Mouse (Mus musculus) lung, embryonic 14.5 days (tissue): ENCODE data around the gene Nsmce3. TPM values are rescaled to one million over a fixed set of nuclear protein-coding genes. Genes with fewer than 3 reads are reported as not detected.
A peak's percentile ranks its signal among the peaks of the same experiment; 100 is the strongest.

ENCODE experiments used
- ATAC-seq: fragments of 200-750 bp; cut with Nextera tagmentation; 2 replicates; pipeline ENCODE4 v1.8.0; 2017; ENCODE audit warnings: mild to moderate bottlenecking, moderate TSS enrichment, moderate library complexity; ENCODE audit not compliant: insufficient read depth
- DNase-seq: peaks from one replicate; pipeline ENCODE4 v3.0.0-alpha.2; 2015
- H3K27ac ChIP-seq: fragments of 300-500 bp; sonication (generic); 2 replicates; pipeline ENCODE4 v1.5.1; 2014; ENCODE audit warnings: low read depth, mild to moderate bottlenecking, moderate library complexity
- H3K27me3 ChIP-seq: fragments of 300-500 bp; sonication (generic); 2 replicates; pipeline ENCODE4 v1.6.1; 2014; ENCODE audit warnings: low read length, control low read depth; ENCODE audit not compliant: insufficient read depth
- H3K36me3 ChIP-seq: fragments of 300-500 bp; sonication (generic); 2 replicates; pipeline ENCODE4 v1.6.1; 2014; ENCODE audit warnings: control low read depth; ENCODE audit not compliant: insufficient read depth
- H3K4me1 ChIP-seq: fragments of 300-500 bp; sonication (generic); 2 replicates; pipeline ENCODE4 v1.6.1; 2014; ENCODE audit warnings: antibody characterized with exemption, control low read depth; ENCODE audit not compliant: insufficient read depth
- H3K4me2 ChIP-seq: fragments of 300-500 bp; sonication (generic); 2 replicates; pipeline ENCODE4 v1.6.1; 2014; ENCODE audit warnings: mild to moderate bottlenecking
- H3K4me3 ChIP-seq: fragments of 300-500 bp; sonication (generic); 2 replicates; pipeline ENCODE4 v1.5.1; 2014; ENCODE audit warnings: low read depth, low read length
- H3K9ac ChIP-seq: fragments of 300-500 bp; sonication (generic); 2 replicates; pipeline ENCODE4 v1.6.1; 2014
- H3K9me3 ChIP-seq: fragments of 300-500 bp; sonication (generic); 2 replicates; pipeline ENCODE4 v1.6.1; 2016; ENCODE audit warnings: low read depth, low read length, control low read depth
- CTCF ChIP-seq: IDR thresholded peaks from 2 replicates; pipeline ENCODE4 v1.5.1; 2016; ENCODE audit warnings: antibody characterized with exemption, low read depth
- WGBS: fragments of 180-500 bp; shearing (Covaris S2); extraction: QIAGEN DNeasy Blood & Tissue Kit; methylation state at CpG from one replicate; pipeline ENCODE4 v1.1.7; 2014; 5-methylcytosine and 5-hydroxymethylcytosine counted together
- polyA plus RNA-seq: library from polyadenylated mRNA; unstranded; fragments of >200 nt; fragmentation: Nextera tagmentation; extraction: Ambion mirVana; gene quantifications from 2 replicates; pipeline ENCODE4 v1.2.1, GENCODE M21; 2014

Nsmce3 gene
- polyA plus RNA-seq, 1 experiment from 2014 or later, result 11.8 TPM

DNA sequence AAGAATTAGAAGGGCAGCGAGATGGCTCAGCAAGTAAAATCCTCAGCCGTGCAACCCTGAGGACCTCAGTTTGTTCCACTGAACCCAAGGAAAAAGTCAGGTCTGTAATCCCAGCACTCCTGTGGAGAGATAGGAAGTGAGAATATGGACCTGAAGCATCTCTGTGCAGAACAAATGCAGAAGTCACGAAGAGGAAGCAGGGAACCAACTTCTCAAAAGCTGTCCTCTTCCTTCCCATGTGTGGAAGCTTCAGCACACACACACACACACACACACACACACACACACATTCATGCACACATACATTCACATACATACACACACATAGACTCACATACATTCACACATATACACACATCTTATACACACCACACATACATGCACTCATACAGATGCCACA is 9.3 kb downstream of the Nsmce3 start:
- ATAC-seq (no peak), DNase-seq (no peak)
- Histone ChIP-seq H3K27me3 (no peaks in the 10 kb centered on the region), H3K36me3 (no peaks in the 10 kb centered on the region), H3K4me1 (no peaks in the 10 kb centered on the region), H3K4me2 (no peak overlapping the region), H3K27ac (no peak overlapping the region), H3K9ac (no peak overlapping the region), H3K9me3 (no peaks in the 10 kb centered on the region), H3K4me3 (no peak overlapping the region)
- no peak for TF ChIP-seq CTCF
- WGBS, result 75% methylated on average over 3 of the region's 3 CpGs

DNA sequence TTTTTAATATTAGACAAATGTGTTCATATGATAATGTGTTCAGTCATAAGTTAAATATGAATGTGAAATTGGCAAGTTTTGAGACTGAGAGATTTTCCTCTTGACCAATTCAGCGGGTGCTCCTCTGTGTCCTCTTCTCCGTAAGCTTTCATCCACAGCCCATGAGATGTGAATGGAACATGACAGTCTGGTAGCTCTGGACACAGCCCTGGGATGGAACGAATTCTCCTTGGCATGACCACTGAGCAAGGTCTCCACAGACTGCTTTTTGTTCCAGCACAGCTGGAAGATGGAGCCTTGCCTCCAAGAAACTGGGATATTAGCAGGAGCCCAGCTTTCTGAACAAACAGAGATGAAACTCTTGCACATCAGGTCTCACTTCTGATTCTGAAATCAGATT is 9.8 kb downstream of the Nsmce3 start:
- no peak overlapping the region for H3K9ac ChIP-seq
- no peak for ATAC-seq
- H3K36me3 ChIP-seq, result no peaks in the 10 kb centered on the region
- no peaks in the 10 kb centered on the region for H3K27me3 ChIP-seq
- 76% methylated on average over 3 of the region's 3 CpGs for WGBS
- no peak overlapping the region for H3K27ac ChIP-seq
- H3K4me3 ChIP-seq, result no peak overlapping the region
- H3K4me2 ChIP-seq, result no peak overlapping the region
- TF ChIP-seq CTCF, result no peak
- H3K9me3 ChIP-seq, result no peaks in the 10 kb centered on the region
- no peaks in the 10 kb centered on the region for H3K4me1 ChIP-seq
- DNase-seq, result no peak

DNA sequence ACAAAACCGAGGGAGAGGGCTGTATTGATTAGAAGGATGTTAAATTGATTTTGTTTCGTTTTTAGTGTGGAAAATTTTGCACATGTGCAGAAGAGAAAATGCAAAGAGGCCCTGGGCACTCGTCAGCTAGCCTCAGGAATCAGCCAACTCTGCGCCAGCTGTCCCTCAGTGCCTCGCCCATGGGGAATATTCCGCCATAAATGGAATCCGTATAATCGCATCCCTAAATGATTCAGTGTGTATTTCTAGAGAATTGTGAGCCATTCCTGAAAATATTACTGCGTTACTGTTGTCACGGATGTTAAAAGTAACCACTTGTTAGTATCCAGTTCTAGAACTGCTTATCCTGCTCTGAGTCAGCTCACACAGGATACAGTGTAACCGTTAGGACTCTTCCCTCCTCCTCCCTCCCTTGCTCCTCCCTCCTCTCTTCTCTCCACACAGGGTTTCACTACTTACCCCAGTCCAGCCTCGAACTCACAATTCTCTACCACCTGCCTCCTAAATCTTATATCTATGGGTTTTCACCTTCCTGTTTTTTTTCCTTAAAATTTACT is 16.2 kb downstream of the Nsmce3 start:
- TF ChIP-seq CTCF, result no peak
- 75% methylated on average over 12 of the region's 12 CpGs for WGBS
- Histone ChIP-seq H3K4me3 (no peak overlapping the region), H3K27ac (no peak overlapping the region), H3K27me3 (no peaks in the 10 kb centered on the region), H3K36me3 (no peaks in the 10 kb centered on the region), H3K9me3 (no peaks in the 10 kb centered on the region), H3K9ac (no peak overlapping the region), H3K4me2 (no peak overlapping the region), H3K4me1 (no peaks in the 10 kb centered on the region)
- ATAC-seq (no peak), DNase-seq (no peak)

DNA sequence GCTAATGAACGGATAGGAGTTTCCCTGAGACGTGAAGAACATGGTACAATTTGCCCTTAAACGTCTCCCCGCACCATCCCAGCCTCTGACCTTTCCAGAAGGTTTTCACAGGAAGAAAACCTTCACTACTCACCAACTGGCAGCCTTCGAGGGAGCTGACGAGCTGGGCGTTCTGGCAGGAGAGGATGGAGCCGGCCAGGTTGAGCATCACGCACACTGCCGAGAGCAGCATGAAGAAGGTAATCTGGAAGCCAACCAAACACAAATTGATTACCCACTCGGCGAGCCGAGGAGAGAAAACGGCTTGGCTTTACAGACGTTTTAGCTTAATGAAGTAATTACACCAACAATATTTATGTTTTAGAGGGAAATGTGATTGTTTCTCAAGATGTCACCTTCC is 16.8 kb downstream of the Nsmce3 start:
- 65% methylated on average over 15 of the region's 15 CpGs for WGBS
- Histone ChIP-seq H3K27me3 (no peaks in the 10 kb centered on the region), H3K4me2 (no peak overlapping the region), H3K4me1 (no peaks in the 10 kb centered on the region), H3K36me3 (no peaks in the 10 kb centered on the region), H3K4me3 (no peak overlapping the region), H3K9ac (no peak overlapping the region), H3K9me3 (no peaks in the 10 kb centered on the region), H3K27ac (no peak overlapping the region)
- ATAC-seq (no peak), DNase-seq (no peak)
- TF ChIP-seq CTCF, result no peak

DNA sequence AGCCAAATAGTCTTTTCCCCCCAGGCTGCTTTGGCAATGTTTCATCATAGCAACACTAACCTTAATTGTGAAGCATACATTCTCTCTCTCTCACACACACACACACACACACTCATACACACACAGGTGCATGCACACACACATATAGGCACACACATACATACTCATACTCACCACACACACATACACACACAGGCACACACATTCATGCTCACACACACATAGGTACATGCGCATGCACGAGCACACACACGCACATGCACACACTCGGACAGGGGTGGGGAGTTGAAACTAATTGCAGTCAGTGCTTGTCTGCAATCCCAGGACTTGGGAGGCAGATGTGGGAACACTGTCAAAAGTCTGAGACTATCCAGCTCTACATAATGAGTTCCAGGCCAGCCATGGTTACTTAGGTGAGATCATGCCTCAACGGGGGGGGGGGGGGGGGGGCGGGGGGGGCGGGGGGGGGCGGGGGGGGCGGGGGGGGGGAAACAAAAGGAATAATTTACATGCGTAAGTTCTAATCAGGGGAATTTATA is 17.3 kb downstream of the Nsmce3 start:
- Histone ChIP-seq H3K36me3 (no peaks in the 10 kb centered on the region), H3K27me3 (no peaks in the 10 kb centered on the region), H3K4me2 (no peak overlapping the region), H3K27ac (no peak overlapping the region), H3K9ac (no peak overlapping the region), H3K4me1 (no peaks in the 10 kb centered on the region), H3K4me3 (no peak overlapping the region), H3K9me3 (no peaks in the 10 kb centered on the region)
- no peak for DNase-seq
- no peak for TF ChIP-seq CTCF
- no peak for ATAC-seq
- whole genome bisulfite sequencing, result 73% methylated on average over 6 of the region's 10 CpGs

DNA sequence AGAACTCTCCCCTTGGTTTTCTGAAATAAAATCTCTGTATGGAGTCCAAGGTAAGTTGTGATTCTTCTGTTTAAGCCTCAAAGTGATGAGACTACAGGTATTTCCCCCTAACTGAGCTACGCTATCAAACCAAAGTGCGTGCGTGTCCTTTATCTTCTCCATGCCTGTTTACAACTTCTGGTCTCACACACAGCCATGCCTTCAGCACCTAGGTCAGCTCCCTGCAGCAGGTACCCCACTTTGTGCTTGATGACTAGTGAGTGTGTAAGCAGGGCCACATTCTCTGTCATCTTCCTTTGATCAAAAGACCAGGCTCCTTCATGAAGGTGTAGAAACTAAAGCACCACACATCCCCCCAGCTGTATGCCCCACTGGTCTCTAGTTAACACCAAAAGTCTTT is 22.0 kb downstream of the Nsmce3 start:
- H3K27ac ChIP-seq, result no peak overlapping the region
- H3K36me3 ChIP-seq, result no peaks in the 10 kb centered on the region
- no peak for TF ChIP-seq CTCF
- ATAC-seq (no peak), DNase-seq (peak; percentile 75)
- no peaks in the 10 kb centered on the region for H3K9me3 ChIP-seq
- H3K27me3 ChIP-seq, result no peaks in the 10 kb centered on the region
- 28% methylated on average over 3 of the region's 3 CpGs for WGBS
- H3K9ac ChIP-seq, result no peak overlapping the region
- H3K4me2 ChIP-seq, result no peak overlapping the region
- H3K4me1 ChIP-seq, result no peaks in the 10 kb centered on the region
- H3K4me3 ChIP-seq, result no peak overlapping the region

DNA sequence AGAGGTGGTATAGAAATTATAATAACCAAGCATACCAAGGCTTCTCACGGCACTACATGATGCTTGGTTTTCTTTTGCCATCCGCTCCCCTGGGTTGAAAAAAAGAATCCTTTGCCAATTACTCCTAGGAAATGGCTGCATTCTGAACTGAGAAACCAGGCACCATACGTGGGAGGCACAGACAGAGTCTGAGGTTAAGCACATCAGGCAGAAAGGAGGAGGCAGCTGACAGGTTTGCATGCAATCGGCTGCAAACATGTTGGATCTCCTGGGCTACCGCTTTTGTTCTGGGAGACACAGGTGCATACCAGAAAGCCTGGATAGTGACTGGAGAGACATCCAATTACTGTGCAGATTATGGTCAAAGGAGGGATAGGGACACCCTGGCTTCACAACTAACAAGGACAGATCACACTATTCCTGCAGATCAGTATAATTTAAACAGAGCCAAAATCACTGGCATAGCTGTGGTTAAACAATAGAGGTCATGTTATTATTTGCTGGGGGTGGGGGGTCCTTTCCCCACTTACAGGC is 25.4 kb downstream of the Nsmce3 start:
- no peak overlapping the region for H3K27ac ChIP-seq
- no peaks in the 10 kb centered on the region for H3K4me1 ChIP-seq
- H3K9ac ChIP-seq, result no peak overlapping the region
- DNase-seq, result no peak
- TF ChIP-seq CTCF, result no peak
- H3K4me3 ChIP-seq, result no peak overlapping the region
- no peaks in the 10 kb centered on the region for H3K9me3 ChIP-seq
- H3K27me3 ChIP-seq, result no peaks in the 10 kb centered on the region
- no peaks in the 10 kb centered on the region for H3K36me3 ChIP-seq
- no peak overlapping the region for H3K4me2 ChIP-seq
- ATAC-seq, result no peak
- WGBS, result 81% methylated on average over 5 of the region's 5 CpGs
